Mouse (Mus musculus) heart, adult 18-20 months (tissue): Measurements from ENCODE around the gene Saa4. TPM values are rescaled to one million over a fixed set of nuclear protein-coding genes. Genes with fewer than 3 reads are reported as not detected.
A peak's percentile ranks its signal among the peaks of the same experiment; 100 is the strongest.
"Not testable (repeated sequence)": the region's sequence is repeated elsewhere in the genome, so short reads cannot be mapped to it uniquely, and the experiment has no call there.

Experiments
- DNase-seq, 2 experiments: peaks; one replicate each; pipeline ENCODE4 v3.0.0; 2021 to 2022; ENCODE audit warnings: mixed read lengths in 1 of 2
- long read RNA-seq, 2 experiments: library from polyadenylated mRNA; stranded (forward); transcript quantifications; one replicate each; pipeline ENCODE4 v2.0.0; 2021
- total RNA-seq, 2 experiments: library from RNA; stranded (reverse); gene quantifications; 2 replicates each; pipeline ENCODE4 v1.2.3; 2021

Gene Saa4
- total RNA-seq, result not detected
- long read RNA-seq, experiment 1, result 0 reads
- long read RNA-seq, experiment 2, result 0 reads

GRCm38 (mm10) chr7:46732458-46732857, at the start of gene Saa4:
Gene Saa4 (minus strand): TSS chr7:46732603.
- no peak for DNase-seq

GRCm38 (mm10) chr7:46770706-46771105, 38.3 kb upstream of the Saa4 start:
- DNase-seq, result peak; percentile 14 to 65

- no peak for DNase-seq
Observed at GRCm38 (mm10) chr7:46768451-46768850, 36.0 kb upstream of the Saa4 start.

GRCm38 (mm10) chr7:46767371-46767770, 35.0 kb upstream of the Saa4 start:
- no peak for DNase-seq

- DNase-seq, result no peak
Observed at GRCm38 (mm10) chr7:46764672-46765071, 32.3 kb upstream of the Saa4 start.

GRCm38 (mm10) chr7:46762601-46763000, 30.2 kb upstream of the Saa4 start:
- no peak for DNase-seq

GRCm38 (mm10) chr7:46761049-46761795, 28.8 kb upstream of the Saa4 start:
- no peak for DNase-seq

- DNase-seq, result no peak
Observed at GRCm38 (mm10) chr7:46751490-46751889, 19.1 kb upstream of the Saa4 start, which contains the start of gene Saa2. Gene Saa2 (plus strand): TSS chr7:46751790.

- DNase-seq, result peak; percentile 35 to 55
Observed at GRCm38 (mm10) chr7:46748459-46748858, 16.1 kb upstream of the Saa4 start.

GRCm38 (mm10) chr7:46746381-46746780, 14.0 kb upstream of the Saa4 start:
- peak; percentile 50 to 64 for DNase-seq

- peak in 1 of 2 experiments; percentile 36 for DNase-seq
Observed at GRCm38 (mm10) chr7:46745816-46746215, 13.4 kb upstream of the Saa4 start.

GRCm38 (mm10) chr7:46742880-46743279, 10.5 kb upstream of the Saa4 start, which contains the start of gene Saa1:
Gene Saa1 (minus strand): TSS chr7:46742980.
- DNase-seq, result not testable (repeated sequence)

GRCm38 (mm10) chr7:46740041-46740440, 7.6 kb upstream of the Saa4 start:
- DNase-seq, result not testable (repeated sequence)

- no peak for DNase-seq
Observed at GRCm38 (mm10) chr7:46738561-46739460, 6.4 kb upstream of the Saa4 start.

GRCm38 (mm10) chr7:46734983-46735382, 2.6 kb upstream of the Saa4 start:
- peak in 1 of 2 experiments; percentile 22 for DNase-seq

- no peak for DNase-seq
Observed at GRCm38 (mm10) chr7:46727584-46727983, 4.8 kb downstream of the Saa4 start.

GRCm38 (mm10) chr7:46724396-46724795, 8.0 kb downstream of the Saa4 start:
- DNase-seq, result no peak

GRCm38 (mm10) chr7:46723849-46724248, 8.6 kb downstream of the Saa4 start:
- no peak for DNase-seq

GRCm38 (mm10) chr7:46723354-46723753, 9.0 kb downstream of the Saa4 start:
- DNase-seq, result no peak

- no peak for DNase-seq
Observed at GRCm38 (mm10) chr7:46720460-46720859, 11.9 kb downstream of the Saa4 start.

- DNase-seq, result peak; percentile 62 to 83
Observed at GRCm38 (mm10) chr7:46719526-46719925, 12.9 kb downstream of the Saa4 start.

- DNase-seq, result no peak
Observed at GRCm38 (mm10) chr7:46718591-46719270, 13.7 kb downstream of the Saa4 start.
